Mouse (Mus musculus) brain, embryonic 14.5 days (tissue): ENCODE data around the gene Catsperz.

Source experiments
- CTCF ChIP-seq: fragments of 200-500 bp; IDR thresholded peaks from 2 replicates; pipeline ENCODE4 v1.5.1; 2012; ENCODE audit warnings: inconsistent platforms, mild to moderate bottlenecking, moderate library complexity, borderline replicate concordance; ENCODE audit not compliant: insufficient read depth, insufficient read length; ENCODE audit errors: extremely low read depth
- POLR2A ChIP-seq: fragments of 200-500 bp; IDR thresholded peaks from 2 replicates; pipeline ENCODE4 v1.6.1; 2012; ENCODE audit warnings: mild to moderate bottlenecking, inconsistent platforms, borderline replicate concordance; ENCODE audit not compliant: poor library complexity, insufficient read depth, insufficient read length, severe bottlenecking; ENCODE audit errors: extremely low read depth

GRCm38 (mm10) chr19:6969291-6969664, 44.1 kb upstream of the Catsperz start:
- no peak for TF ChIP-seq CTCF
- no peak for TF ChIP-seq POLR2A
